Comparison of ENCODE assay signal across 10 mouse cellular contexts in the genomic region with DNA sequence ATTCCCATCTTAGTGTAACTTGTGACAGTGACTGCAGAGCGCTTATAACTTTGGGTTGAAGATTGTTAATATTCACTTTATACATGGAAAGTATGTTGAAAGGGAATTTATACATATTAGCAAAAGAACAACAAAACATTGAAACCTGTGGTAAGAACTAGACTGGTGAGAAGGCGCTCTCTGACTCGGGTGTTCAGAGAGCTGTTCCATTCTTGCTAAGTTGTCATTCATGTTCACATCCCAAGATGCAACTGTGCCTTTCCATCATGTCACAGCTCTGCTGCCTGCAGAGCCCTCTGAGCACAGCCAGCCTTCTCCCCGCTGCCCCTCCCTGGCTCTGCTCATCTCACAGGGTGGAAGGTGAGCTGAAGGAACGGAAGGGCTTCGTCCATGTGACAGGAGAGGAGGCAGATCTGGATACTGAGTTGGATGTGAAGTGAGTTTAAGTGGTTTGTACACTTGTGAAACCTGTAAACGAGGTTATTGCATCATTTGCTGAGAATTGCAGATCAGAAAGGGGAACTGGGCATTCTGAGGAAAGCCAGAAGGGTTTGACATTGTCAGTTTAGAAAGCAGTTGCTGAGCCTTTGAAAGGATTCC. TPM values are rescaled to one million over a fixed set of nuclear protein-coding genes. Genes with fewer than 3 reads are reported as not detected.
DNase-seq lines count a peak whose midpoint lies in the region; ATAC-seq and TF ChIP-seq lines count a peak whose summit lies in the region.
"Had no signal": no experiment of that assay in that cellular context is flagged by ENCODE, and none has a peak within 500 bp of the region (broad histone marks: within the 10 kb centered on the region; RNA-seq: fewer than 3 reads in every experiment).

No protein-coding gene starts in this region.

- H3K27ac ChIP-seq in stomach, embryonic 15.5 days = peak overlapping the region; percentile 18; the same call in 1 of the 2 replicates
- no peak overlapping the region for H3K27ac ChIP-seq in stomach, postnatal 0 days (replicated peaks)
- H3K27ac ChIP-seq: lung, embryonic 15.5 days had no signal

- no peak overlapping the region for H3K9ac ChIP-seq in stomach, embryonic 15.5 days
- no peak overlapping the region for H3K9ac ChIP-seq in stomach, postnatal 0 days (ENCODE audit: low read length)
- H3K9ac ChIP-seq: lung, embryonic 15.5 days had no signal

- 76% methylated on average over 7 of the region's 7 CpGs for WGBS in stomach, embryonic 15.5 days
- WGBS in stomach, postnatal 0 days = 75% methylated on average over 7 of the region's 7 CpGs

- no peak overlapping the region for H3K4me2 ChIP-seq in stomach, embryonic 15.5 days
- no peak overlapping the region for H3K4me2 ChIP-seq in stomach, postnatal 0 days (replicated peaks; ENCODE audit: low read depth)
- H3K4me2 ChIP-seq: lung, embryonic 15.5 days had no signal

- H3K4me3 ChIP-seq in stomach, embryonic 15.5 days (replicated peaks) = no peak overlapping the region
- no peak overlapping the region for H3K4me3 ChIP-seq in stomach, postnatal 0 days (ENCODE audit: low read depth, low read length)
- H3K4me3 ChIP-seq: lung, embryonic 15.5 days had no signal

- TF ChIP-seq EP300 in stomach, postnatal 0 days (optimal IDR thresholded peaks at IDR 0.05) = no peak

- no peaks in the 10 kb centered on the region for H3K4me1 ChIP-seq in stomach, embryonic 15.5 days
- H3K4me1 ChIP-seq in stomach, postnatal 0 days (replicated peaks; ENCODE audit: control insufficient read depth, insufficient read depth) = no peaks in the 10 kb centered on the region
- H3K4me1 ChIP-seq: lung, embryonic 15.5 days had no signal

- TF ChIP-seq CTCF in stomach, postnatal 0 days (IDR thresholded peaks at IDR 0.05; ENCODE audit: low read depth) = no peak

- DNase-seq in stomach, postnatal 0 days (ENCODE audit: low spot score) = no peak
- DNase-seq in lung, postnatal 10 days = peak; percentile 13
- no peak for DNase-seq in ovary, postnatal 10 days (ENCODE audit: low spot score)
- no peak for DNase-seq in adrenal gland, postnatal 25 days
- DNase-seq in urinary bladder, postnatal 25 days (ENCODE audit: low spot score) = no peak
- DNase-seq: kidney, postnatal 4 days had no signal

- H3K27me3 ChIP-seq in stomach, embryonic 15.5 days (replicated peaks) = no peaks in the 10 kb centered on the region
- no peaks in the 10 kb centered on the region for H3K27me3 ChIP-seq in stomach, postnatal 0 days (ENCODE audit: control insufficient read depth, insufficient read depth, low read length)
- H3K27me3 ChIP-seq: lung, embryonic 15.5 days had no signal

- no peaks in the 10 kb centered on the region for H3K36me3 ChIP-seq in stomach, embryonic 15.5 days
- no peaks in the 10 kb centered on the region for H3K36me3 ChIP-seq in stomach, postnatal 0 days (ENCODE audit: control insufficient read depth, insufficient read depth, low read length)
- H3K36me3 ChIP-seq: lung, embryonic 15.5 days had no signal

- ATAC-seq in stomach, embryonic 15.5 days (ENCODE audit: insufficient read depth, low FRiP score, low read depth) = no peak
- no peak for ATAC-seq in stomach, postnatal 0 days (ENCODE audit: low FRiP score, low TSS enrichment)
- peak; percentile 70 for ATAC-seq in granulocyte monocyte progenitor cell, adult 5-6 weeks (replicated peaks; ENCODE audit: poor library complexity, severe bottlenecking)
- ATAC-seq: hindbrain, embryonic 16.5 days had no signal

- H3K9me3 ChIP-seq in stomach, embryonic 15.5 days = no peaks in the 10 kb centered on the region
- H3K9me3 ChIP-seq in stomach, postnatal 0 days (ENCODE audit: control insufficient read depth, low read length) = no peaks in the 10 kb centered on the region
- H3K9me3 ChIP-seq: lung, embryonic 15.5 days had no signal

RNA-seq across cellular contexts. Expression of a gene that starts 20.2 kb away (rescaled TPM):
- 64.3 and 68.9 TPM in 2 replicates for polyA plus RNA-seq in stomach, embryonic 15.5 days (2015; fragmentation: Nextera tagmentation; extraction: Ambion mirVana)
- 23.9 and 26.7 TPM in 2 replicates for polyA plus RNA-seq in stomach, postnatal 0 days (2015; fragmentation: Nextera tagmentation; extraction: Ambion mirVana)
- 97.1 and 98.6 TPM in 2 replicates for total RNA-seq in granulocyte monocyte progenitor cell, adult 5-6 weeks (2014; fragmentation: Nextera tagmentation)
- 205 and 212 TPM in 2 replicates for total RNA-seq in granulocyte monocyte progenitor cell, adult 5-6 weeks (2017)
- total RNA-seq in adrenal gland, postnatal 25 days (2021) = 17.7 and 24.6 TPM in 2 replicates
